Mouse (Mus musculus): ENCODE results near the gene Camk1d. TPM values are rescaled to one million over a fixed set of nuclear protein-coding genes. Genes with fewer than 3 reads are reported as not detected.
A peak's percentile ranks its signal among the peaks of the same experiment; 100 is the strongest.

Gene Camk1d
- polyA plus RNA-seq, 1 experiment from 2014 or later: 8.8 TPM

- Histone ChIP-seq H3K36me3 (ENCODE audit: inconsistent target) (no peaks in the 10 kb centered on the region), H3K79me2 (ENCODE audit: inconsistent target) (no peaks in the 10 kb centered on the region), H3K27ac (no peak overlapping the region), H3K4me3 (ENCODE audit: inconsistent target) (no peak overlapping the region)
- 87% methylated on average over 7 of the region's 7 CpGs for WGBS (ENCODE audit: missing documents)
These were observed 15.6 kb upstream of the Camk1d start for GRCm38 (mm10) chr2:5729931-5730330.

- WGBS (ENCODE audit: missing documents): 66% methylated on average over 8 of the region's 8 CpGs
- no peaks in the 10 kb centered on the region for H3K79me2 ChIP-seq (ENCODE audit: inconsistent target)
- H3K36me3 ChIP-seq (ENCODE audit: inconsistent target): no peaks in the 10 kb centered on the region
- no peak overlapping the region for H3K27ac ChIP-seq
- no peak overlapping the region for H3K4me3 ChIP-seq (ENCODE audit: inconsistent target)
These were observed 10.8 kb upstream of the Camk1d start for GRCm38 (mm10) chr2:5725028-5725701.

GRCm38 (mm10) chr2:5717675-5718074 lies 3.4 kb upstream of the Camk1d start:
- Histone ChIP-seq H3K79me2 (ENCODE audit: inconsistent target) (peaks cover 4% of the 10 kb centered on the region), H3K36me3 (ENCODE audit: inconsistent target) (no peaks in the 10 kb centered on the region), H3K27ac (no peak overlapping the region), H3K4me3 (ENCODE audit: inconsistent target) (no peak overlapping the region)
- WGBS (ENCODE audit: missing documents): 97% methylated on average over 6 of the region's 6 CpGs

GRCm38 (mm10) chr2:5715544-5715943 lies 1.2 kb upstream of the Camk1d start:
- Histone ChIP-seq H3K27ac (no peak overlapping the region), H3K4me3 (ENCODE audit: inconsistent target) (no peak overlapping the region), H3K36me3 (ENCODE audit: inconsistent target) (no peaks in the 10 kb centered on the region), H3K79me2 (ENCODE audit: inconsistent target) (peaks cover 25% of the 10 kb centered on the region)
- WGBS (ENCODE audit: missing documents): 84% methylated on average over 2 of the region's 2 CpGs

- WGBS (ENCODE audit: missing documents): 7% methylated on average over 19 of the region's 19 CpGs
- Histone ChIP-seq H3K4me3 (ENCODE audit: inconsistent target) (no peak overlapping the region; the same call in 1 of the 2 replicates), H3K36me3 (ENCODE audit: inconsistent target) (no peaks in the 10 kb centered on the region), H3K27ac (no peak overlapping the region), H3K79me2 (ENCODE audit: inconsistent target) (peaks cover 30% of the 10 kb centered on the region)
These were observed 717 bp upstream of the Camk1d start for GRCm38 (mm10) chr2:5715054-5715410.

GRCm38 (mm10) chr2:5713325-5714210 lies 747 bp downstream of the Camk1d start:
- no peaks in the 10 kb centered on the region for H3K36me3 ChIP-seq (ENCODE audit: inconsistent target)
- peak overlapping the region; percentile 53 for H3K4me3 ChIP-seq (ENCODE audit: inconsistent target)
- WGBS (ENCODE audit: missing documents): 0% methylated on average over 25 of the region's 49 CpGs
- peaks cover 45% of the 10 kb centered on the region for H3K79me2 ChIP-seq (ENCODE audit: inconsistent target)
- peak overlapping the region; percentile 71 for H3K27ac ChIP-seq

GRCm38 (mm10) chr2:5712255-5712654 lies 2.1 kb downstream of the Camk1d start:
- WGBS (ENCODE audit: missing documents): 87% methylated on average over 7 of the region's 7 CpGs
- Histone ChIP-seq H3K27ac (no peak overlapping the region), H3K79me2 (ENCODE audit: inconsistent target) (peaks cover 58% of the 10 kb centered on the region), H3K4me3 (ENCODE audit: inconsistent target) (no peak overlapping the region), H3K36me3 (ENCODE audit: inconsistent target) (no peaks in the 10 kb centered on the region)

GRCm38 (mm10) chr2:5709911-5710310 lies 4.4 kb downstream of the Camk1d start:
- Histone ChIP-seq H3K4me3 (ENCODE audit: inconsistent target) (no peak overlapping the region), H3K36me3 (ENCODE audit: inconsistent target) (no peaks in the 10 kb centered on the region), H3K79me2 (ENCODE audit: inconsistent target) (peaks cover 75% of the 10 kb centered on the region), H3K27ac (no peak overlapping the region)
- WGBS (ENCODE audit: missing documents): 50% methylated on average over 4 of the region's 4 CpGs

GRCm38 (mm10) chr2:5707871-5708733 lies 6.2 kb downstream of the Camk1d start:
- 69% methylated on average over 10 of the region's 10 CpGs for WGBS (ENCODE audit: missing documents)
- H3K4me3 ChIP-seq (ENCODE audit: inconsistent target): no peak overlapping the region
- H3K27ac ChIP-seq: no peak overlapping the region
- H3K79me2 ChIP-seq (ENCODE audit: inconsistent target): peaks cover 93% of the 10 kb centered on the region
- no peaks in the 10 kb centered on the region for H3K36me3 ChIP-seq (ENCODE audit: inconsistent target)

- WGBS (ENCODE audit: missing documents): 28% methylated on average over 4 of the region's 4 CpGs
- Histone ChIP-seq H3K36me3 (ENCODE audit: inconsistent target) (no peaks in the 10 kb centered on the region), H3K27ac (peak overlapping the region; percentile 25; the same call in 1 of the 2 replicates), H3K79me2 (ENCODE audit: inconsistent target) (peaks cover 86% of the 10 kb centered on the region), H3K4me3 (ENCODE audit: inconsistent target) (no peak overlapping the region)
These were observed 7.7 kb downstream of the Camk1d start for GRCm38 (mm10) chr2:5706618-5707017.

- H3K4me3 ChIP-seq (ENCODE audit: inconsistent target): no peak overlapping the region
- 38% methylated on average over 2 of the region's 2 CpGs for WGBS (ENCODE audit: missing documents)
- no peaks in the 10 kb centered on the region for H3K36me3 ChIP-seq (ENCODE audit: inconsistent target)
- H3K27ac ChIP-seq: no peak overlapping the region
- H3K79me2 ChIP-seq (ENCODE audit: inconsistent target): peaks cover 70% of the 10 kb centered on the region
These were observed 11.9 kb downstream of the Camk1d start for GRCm38 (mm10) chr2:5702370-5702769.

- H3K27ac ChIP-seq: no peak overlapping the region
- no peak overlapping the region for H3K4me3 ChIP-seq (ENCODE audit: inconsistent target)
- 93% methylated on average over 3 of the region's 3 CpGs for WGBS (ENCODE audit: missing documents)
- H3K79me2 ChIP-seq (ENCODE audit: inconsistent target): peaks cover 72% of the 10 kb centered on the region
- H3K36me3 ChIP-seq (ENCODE audit: inconsistent target): no peaks in the 10 kb centered on the region
These were observed 13.4 kb downstream of the Camk1d start for GRCm38 (mm10) chr2:5700931-5701330.

- Histone ChIP-seq H3K36me3 (ENCODE audit: inconsistent target) (no peaks in the 10 kb centered on the region), H3K4me3 (ENCODE audit: inconsistent target) (no peak overlapping the region), H3K79me2 (ENCODE audit: inconsistent target) (peaks cover 71% of the 10 kb centered on the region), H3K27ac (no peak overlapping the region)
- 86% methylated on average over 8 of the region's 8 CpGs for WGBS (ENCODE audit: missing documents)
These were observed 15.9 kb downstream of the Camk1d start for GRCm38 (mm10) chr2:5698451-5698850.

- Histone ChIP-seq H3K36me3 (ENCODE audit: inconsistent target) (no peaks in the 10 kb centered on the region), H3K4me3 (ENCODE audit: inconsistent target) (no peak overlapping the region), H3K27ac (no peak overlapping the region), H3K79me2 (ENCODE audit: inconsistent target) (peaks cover 47% of the 10 kb centered on the region)
- WGBS (ENCODE audit: missing documents): 75% methylated on average over 8 of the region's 9 CpGs
These were observed 20.2 kb downstream of the Camk1d start for GRCm38 (mm10) chr2:5694094-5694493.

Measured in macrophage (primary cell).